Mouse (Mus musculus) CD4-positive, CD25-positive, alpha-beta regulatory T cell, adult 4 months (primary cell): ENCODE data around the gene Pnpla1. TPM values are rescaled to one million over a fixed set of nuclear protein-coding genes. Genes with fewer than 3 reads are reported as not detected.
"Not testable (repeated sequence)": the region's sequence is repeated elsewhere in the genome, so short reads cannot be mapped to it uniquely, and the experiment has no call there.

Experiments used
- ATAC-seq: one replicate; pipeline ENCODE4 v1.8.0; 2017
- polyA plus RNA-seq, 2 experiments: library from polyadenylated mRNA; unstranded; fragments of 100-300 nt; shearing (Covaris generic); gene quantifications; one replicate each; pipeline ENCODE4 v1.2.1; 2017

Gene Pnpla1
- not detected for polyA plus RNA-seq

DNA sequence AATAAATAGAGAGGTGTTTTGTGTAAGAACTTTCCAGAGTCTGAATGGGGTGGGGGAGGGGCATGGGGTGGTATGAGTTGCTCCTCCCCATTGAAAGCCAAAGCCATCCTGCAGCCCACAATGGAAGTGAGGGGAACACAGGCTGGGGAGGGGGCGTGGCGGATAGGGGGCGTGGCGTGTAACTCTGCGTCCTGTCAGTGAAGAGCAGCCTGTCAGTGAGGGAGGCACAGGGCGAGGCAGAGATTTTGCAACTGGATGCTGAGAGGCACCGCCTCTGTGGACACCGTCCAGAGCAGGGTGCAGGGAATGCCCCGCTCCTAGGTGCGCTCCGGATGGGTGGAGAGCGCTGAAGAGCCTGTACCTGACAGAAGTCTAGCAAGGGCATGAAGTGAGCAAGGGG lies at the start of gene Pnpla1:
Gene Pnpla1, plus strand, starts transcription at position 207 of the 400 bp plus-strand sequence.
- ATAC-seq = no peak

DNA sequence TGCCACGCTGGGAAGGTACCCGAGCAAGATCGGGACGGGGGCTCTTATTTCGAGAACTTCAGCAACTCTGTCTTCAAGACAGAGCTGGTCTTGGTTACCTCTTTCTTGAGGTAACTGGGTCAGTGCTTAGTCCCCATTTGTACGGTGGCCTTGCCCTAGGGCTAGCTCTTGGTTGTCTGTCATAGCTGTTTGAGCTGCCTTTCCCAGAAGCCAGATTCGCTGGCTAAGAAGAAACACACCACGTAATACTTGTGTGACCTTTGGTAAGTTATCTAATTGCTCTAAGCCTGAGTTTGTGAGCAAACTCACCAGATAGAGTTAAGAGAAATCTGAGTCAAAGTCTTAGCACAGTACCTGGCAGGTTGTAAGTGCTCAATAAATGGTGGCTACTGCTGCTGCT lies 49.5 kb upstream of the Pnpla1 start:
- ATAC-seq = no peak

DNA sequence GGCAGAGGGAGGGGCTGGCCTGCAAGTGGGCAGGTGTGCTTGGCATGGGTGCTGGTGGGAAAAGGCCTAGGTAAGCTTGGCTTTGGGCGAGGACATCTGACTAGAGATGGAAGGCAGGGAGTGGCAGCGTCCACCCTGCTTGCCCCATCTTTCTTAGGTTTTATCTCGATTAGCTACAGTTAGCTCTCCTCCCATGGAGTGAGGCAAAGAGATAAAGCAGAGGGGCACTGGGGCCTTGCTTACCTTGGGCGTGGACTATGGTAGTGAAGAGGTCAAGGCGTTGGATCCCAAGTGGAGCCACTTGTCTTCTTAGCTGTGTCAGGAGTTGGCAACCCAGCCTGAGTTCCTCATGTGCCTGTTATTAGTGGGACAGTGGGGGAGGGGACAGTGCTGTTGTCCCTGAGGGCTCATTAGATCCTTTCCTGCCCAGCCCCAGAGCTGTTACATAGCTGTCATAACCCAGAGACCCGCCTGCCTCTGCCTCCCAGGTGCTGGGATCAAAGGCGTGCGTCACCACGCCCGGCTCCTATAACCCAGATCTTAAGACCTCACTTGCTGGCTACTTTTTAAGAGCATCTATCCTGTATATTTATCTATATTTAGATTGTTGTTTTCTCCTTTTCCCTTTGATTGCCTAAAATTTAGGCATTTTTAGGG lies 48.9 kb upstream of the Pnpla1 start:
- no peak for ATAC-seq

DNA sequence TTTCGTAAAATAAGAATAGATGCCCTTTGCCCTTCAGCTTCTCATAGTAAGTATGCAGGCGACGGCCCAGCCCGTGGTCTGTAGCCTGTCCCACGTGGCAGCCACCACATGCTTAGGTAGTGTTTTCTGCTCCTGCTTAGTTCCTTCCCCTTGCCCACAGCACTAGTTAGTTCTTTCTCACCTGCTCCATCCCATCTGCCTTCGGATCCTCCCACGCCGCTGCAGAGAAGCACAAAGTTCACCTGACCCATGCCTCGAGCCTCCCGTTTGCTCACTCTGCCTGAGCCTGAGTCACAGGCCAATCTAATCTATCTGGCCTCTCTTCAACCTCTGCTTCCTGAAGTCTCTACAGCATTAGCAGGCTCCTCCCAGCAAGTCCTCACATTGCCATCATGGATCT lies 45.9 kb upstream of the Pnpla1 start:
- no peak for ATAC-seq

DNA sequence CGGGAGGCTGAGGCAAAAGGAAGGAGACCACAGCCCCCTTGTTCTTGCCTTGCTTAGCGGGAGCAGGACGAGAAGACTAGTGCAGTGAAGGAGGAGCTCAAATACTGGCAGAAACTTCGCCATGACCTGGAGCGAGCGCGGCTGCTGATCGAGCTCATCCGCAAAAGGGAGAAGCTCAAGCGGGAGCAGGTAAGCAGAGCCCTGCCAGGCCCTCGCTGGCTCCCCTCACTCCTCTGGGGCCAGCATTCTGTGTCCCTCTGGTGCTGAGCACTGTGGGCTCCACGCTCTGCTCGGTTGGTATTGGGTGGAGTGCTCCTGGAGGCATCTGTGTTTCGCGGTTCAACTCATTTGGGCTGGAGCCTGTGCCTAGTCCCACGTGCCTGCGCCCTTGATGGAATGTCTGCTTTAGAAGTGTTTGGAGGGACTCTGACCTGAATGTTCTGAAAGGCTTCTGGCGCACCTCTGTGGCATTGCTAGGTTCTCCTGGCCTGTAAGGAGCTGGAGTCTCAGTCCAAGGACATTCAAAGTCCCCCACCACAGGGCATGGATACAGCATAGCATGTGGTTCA lies 43.6 kb upstream of the Pnpla1 start:
- no peak for ATAC-seq

DNA sequence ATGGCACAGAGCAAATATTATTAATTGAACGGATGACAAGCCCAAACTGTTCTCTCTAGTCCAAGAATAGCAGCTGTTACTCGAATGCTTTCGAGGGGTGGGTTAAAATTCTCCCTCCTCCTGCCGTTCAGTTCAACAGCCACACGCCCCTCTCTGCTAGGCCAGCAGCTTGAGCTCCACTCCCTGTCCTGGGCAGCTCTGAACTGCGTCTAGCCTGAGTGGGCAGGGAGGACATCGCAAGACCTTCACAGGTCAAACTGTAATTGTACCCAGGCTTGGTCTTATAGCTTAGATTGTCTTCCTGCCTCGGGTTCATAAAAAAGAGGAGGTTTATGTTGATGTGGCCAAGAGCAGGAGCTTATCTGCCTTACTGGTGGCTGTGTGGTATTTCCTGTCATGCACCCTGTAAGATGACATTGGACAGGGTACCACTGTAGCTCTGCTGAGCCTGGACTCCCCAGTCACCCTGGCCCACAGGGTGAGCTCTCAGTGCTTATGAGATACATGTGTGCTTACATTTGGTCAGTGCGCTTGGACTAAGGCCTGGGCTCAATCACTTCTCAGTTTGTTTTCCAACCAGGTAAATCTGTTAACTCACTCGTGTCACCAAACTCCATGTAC lies 42.7 kb upstream of the Pnpla1 start:
- no peak for ATAC-seq

DNA sequence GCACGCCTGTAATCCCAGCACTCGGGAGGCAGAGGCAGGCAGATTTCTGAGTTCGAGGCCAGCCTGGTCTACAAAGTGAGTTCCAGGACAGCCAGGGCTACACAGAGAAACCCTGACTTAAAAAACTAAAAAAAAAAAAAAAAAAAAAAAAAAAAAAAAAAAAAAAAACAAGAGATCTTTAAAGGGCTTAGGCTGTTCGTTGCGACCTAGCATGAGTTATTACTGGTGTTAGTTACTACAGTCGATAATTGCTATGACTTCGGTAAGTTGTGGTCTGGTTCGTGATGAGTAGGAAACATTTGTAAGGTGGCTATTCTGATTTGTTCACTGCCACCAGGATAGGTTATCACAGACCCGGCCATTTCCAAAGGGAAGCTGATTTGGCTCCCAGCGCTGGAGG lies 41.9 kb upstream of the Pnpla1 start:
- ATAC-seq = not testable (repeated sequence)

DNA sequence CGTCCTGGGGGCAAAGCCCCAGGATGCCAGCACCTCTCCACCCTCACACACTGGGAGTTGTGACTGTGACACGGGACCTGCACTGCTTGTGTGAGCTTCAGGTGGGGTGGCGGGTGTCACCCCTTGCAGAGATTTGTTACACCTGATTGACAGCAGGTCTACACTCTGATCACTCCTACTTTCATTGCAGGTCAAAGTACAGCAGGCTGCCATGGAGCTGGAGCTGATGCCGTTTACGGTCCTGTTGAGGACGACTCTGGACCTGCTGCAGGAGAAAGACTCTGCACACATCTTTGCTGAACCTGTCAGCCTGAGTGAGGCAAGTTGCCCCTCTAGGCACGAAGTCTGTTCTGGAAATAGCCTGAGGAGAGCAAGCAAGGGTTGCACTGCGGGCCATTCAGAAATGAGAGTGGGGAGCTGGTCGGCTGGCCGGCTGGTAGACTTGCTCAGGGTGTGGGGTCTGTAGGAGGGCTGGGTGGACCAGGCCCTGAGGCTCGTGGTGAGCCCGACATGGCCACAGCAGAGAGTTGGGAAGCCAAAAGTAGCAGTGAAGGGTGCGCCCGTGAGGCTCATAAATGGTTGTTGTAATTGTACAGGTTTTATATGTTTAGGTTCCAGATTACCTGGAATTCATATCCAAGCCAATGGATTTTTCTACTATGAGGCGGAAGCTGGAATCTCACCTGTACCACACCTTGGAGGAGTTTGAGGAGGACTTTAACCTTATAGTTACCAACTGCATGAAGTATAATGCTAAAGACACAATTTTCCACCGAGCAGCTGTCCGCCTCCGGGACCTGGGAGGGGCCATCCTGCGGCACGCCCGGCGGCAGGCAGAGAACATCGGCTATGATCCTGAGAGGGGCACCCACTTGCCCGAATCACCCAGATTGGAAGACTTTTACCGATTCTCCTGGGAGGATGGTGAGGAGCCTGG lies 41.1 kb upstream of the Pnpla1 start:
- ATAC-seq = no peak

DNA sequence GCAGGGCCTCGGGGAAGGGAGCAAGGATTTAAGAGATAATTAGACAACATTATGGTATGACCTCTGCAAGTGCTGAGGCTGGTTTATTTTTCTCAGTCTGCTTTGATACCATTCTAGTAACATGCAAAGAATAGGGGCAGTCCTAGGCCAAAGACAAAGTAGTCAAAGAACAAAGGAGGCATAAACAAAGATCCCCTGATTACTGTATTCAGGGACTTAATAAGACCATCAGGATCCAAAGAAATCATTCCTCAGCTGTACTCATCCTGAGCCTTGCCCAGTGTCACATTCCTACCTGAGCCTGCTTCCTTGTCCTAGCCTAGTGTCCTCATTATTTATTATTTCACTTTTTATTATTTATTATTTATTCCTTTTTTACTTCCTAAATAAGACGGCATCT lies 38.0 kb upstream of the Pnpla1 start:
- no peak for ATAC-seq

DNA sequence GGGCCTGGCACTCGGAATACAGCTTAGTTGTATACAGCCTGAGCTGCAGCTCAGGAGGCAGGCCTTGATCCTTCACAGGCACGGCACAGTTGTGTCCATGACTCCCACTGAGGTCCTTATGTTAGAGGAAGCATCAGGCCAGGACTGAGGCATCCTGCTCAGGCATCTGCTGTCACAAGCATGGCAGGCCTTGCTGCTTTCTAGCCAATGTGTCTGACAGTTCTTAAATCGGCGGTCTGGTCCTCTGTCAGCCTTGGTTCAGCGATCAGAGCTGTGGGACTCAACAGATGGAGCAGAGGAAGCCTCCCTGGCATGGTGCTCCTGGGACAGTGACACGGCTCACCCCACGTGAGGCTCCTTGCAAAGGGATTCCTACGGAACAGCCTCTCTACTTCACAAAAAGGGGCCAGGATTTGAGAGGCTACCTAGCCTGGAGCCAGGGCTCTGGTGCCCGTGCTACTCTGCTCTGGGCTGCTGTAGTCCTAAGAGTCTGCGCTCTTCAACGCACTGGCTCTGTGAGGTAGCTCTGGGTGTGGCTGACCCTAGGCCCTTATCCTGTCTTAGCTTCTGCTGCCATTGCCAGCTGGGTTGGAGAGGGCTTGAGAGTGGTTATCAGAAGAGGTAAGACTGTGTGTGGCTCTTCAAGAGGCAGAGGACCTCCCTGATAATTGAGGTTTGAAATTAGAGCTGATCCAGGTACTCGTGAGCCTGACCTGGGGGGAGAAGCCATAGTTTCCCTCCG lies 35.0 kb upstream of the Pnpla1 start:
- no peak for ATAC-seq

DNA sequence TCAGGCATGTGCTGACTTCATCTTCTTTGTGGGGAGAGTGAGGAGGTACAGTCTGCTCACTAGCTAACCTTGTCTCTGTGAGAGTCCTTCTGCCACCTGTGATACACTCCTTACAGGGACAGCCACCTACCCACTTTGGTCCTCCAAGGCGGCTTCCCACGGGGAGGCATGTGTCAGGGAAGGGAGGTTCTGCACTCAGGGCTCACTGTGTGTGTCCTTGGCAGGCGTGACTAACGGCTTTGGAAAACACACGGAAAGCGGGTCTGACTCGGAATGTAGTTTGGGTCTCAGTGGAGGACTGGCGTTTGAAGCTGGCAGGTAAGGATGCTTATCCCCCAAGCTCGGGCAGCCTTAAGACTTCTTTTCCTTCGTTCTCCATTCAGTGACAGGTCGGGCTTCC lies 34.5 kb upstream of the Pnpla1 start:
- ATAC-seq = no peak

DNA sequence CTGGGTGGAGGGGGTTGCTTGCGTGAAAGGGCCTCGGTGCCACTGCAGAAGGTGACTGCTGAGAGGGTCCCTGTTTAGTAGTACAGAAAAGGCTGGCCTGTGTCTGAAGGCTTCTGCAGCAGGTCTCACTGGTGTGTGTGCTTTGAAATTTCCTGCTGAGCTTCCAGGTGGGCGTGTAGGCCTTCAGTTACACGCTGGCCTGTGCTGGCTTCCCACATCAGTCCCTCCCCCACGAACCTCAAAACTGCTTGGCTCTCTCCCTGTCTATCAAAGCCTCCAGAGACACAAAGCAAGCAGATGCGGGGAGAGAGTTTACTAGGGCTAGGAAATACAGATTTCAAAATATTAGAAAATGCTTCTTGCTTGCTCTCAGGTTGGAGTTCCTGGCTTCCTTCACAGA lies 33.3 kb upstream of the Pnpla1 start:
- no peak for ATAC-seq

DNA sequence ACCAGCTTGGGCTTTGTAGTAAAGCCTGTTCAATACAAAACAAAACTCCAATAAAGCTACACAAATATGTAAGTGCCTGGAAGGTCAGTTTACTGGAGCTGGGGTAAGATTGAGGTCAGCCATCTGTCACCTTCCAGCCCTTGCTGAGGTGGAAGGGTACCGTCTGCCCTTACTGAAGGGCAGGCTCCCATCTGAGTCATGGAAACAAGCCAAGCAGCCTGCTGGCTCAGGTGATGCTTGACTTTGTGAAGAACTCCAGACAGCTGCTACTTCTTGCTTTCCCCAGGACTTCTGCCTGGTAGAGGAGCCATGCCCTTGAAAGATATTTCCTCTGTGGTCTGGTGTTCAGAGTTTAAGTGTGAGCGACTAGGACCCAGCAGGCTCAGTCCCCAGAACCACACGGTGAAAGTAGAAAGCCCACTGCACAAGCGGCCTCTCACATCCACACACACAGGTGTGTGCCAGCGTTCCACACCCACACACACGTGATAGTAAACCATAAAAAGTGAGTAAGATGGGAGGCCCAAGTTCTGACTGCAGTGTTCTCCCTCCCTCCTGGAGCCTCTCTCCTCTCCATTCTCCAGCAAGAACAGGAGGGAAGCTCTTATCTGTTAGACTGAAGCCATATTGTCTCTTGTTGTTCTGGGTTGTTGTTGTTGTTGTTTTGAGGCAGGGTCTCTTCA lies 32.7 kb upstream of the Pnpla1 start:
- ATAC-seq = no peak

DNA sequence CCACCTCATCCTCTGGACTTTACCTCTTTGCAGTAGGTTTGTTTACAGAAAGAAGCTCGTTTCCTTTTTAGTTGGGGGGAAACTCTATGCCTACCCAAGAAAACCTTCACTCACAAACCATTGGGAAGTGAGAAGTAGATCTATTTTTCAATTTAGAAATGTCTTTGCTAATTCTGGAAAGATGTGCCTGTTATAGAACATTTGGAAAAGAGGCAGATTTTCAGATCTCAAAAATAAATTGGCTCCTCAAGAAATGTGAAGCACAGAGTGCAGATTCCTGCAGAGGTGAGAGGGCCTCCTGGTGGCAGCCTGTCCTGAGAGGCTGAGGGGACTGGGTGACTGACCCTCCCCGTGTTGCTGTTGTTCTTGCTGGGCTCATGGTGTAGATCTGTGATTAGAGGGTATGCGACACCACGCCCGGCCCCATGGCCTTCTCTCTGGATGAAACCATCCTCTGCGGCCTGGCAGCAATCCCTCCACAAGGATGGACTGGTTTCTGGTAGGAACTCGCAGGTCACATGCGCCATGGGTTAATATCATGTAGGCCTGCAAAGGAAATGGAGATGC lies 30.5 kb upstream of the Pnpla1 start:
- ATAC-seq = no peak

DNA sequence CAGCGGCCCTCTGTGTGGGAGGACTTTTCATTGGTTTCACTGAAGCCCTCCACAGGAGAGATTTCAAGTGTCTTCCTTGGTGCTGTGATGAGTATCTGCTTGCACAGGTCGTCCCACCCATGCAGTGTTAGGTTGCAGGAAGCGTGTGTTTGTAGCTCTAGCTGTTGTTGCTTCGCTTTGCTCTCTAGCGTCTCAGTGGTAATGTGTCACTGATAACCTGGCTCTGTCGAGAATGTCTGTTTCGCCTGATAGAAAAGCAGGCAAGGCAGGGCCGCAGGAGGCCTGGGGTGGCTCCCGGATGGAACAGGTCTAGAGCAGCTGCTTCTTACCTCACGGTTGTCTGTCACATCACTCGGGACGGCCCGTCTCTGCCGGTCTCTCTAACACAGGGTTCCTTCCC lies 29.1 kb upstream of the Pnpla1 start:
- no peak for ATAC-seq

DNA sequence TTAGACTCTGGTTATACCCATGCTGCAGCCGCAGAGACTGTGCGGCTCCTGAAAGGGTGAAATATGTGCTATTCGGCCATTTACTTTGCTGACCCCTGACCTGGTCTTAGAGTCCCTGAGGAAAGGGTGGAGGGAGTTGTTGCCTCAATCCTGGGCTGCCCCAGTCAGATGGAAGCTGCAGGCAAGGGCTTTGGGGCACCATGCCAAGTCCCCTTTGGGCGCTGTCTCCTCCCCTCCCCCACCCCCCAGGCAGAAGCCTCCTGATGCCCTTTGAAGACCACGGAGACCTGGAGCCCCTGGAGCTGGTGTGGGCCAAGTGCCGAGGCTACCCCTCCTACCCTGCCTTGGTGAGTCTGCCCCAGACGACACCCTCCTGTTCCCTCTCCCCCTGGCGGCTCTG lies 27.1 kb upstream of the Pnpla1 start:
- ATAC-seq = no peak

DNA sequence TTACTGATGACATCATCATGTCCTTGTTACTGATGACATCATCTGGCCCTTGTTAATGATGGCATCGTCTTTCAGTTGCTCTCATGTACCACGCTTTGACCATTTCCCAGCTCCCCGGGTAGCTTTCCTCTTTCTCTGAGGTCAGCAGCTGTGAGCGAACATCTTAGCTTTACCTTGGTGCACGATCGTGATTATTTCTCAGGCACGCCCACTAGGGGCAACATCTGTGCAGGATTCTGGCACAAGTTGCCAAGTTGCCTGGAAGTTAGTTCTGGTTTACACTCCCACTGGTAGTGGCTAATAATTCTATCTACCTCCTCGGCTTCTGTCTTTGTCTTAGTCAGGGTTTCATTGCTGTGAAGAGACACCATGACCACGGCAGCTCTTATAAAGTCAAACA lies 26.2 kb upstream of the Pnpla1 start:
- no peak for ATAC-seq

DNA sequence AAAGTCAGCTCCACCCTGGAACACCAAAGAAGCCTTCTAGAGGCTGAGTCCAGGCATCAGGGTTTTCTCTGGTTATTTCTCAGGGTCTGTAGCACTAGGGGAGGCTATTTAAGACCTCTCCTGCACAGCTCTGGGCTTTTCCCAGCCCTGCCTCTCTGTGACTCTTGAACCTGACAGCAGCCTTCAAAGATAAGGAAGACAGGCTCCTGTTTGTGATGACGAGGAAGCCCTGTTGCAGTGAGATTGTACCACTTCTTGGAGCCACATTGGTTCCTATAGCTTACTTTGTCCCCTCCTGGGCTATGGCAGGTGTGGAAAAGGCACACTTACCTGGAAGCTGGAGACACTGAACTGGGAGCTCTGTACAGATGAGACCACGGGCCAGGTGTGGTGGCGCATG lies 25.3 kb upstream of the Pnpla1 start:
- ATAC-seq = no peak

DNA sequence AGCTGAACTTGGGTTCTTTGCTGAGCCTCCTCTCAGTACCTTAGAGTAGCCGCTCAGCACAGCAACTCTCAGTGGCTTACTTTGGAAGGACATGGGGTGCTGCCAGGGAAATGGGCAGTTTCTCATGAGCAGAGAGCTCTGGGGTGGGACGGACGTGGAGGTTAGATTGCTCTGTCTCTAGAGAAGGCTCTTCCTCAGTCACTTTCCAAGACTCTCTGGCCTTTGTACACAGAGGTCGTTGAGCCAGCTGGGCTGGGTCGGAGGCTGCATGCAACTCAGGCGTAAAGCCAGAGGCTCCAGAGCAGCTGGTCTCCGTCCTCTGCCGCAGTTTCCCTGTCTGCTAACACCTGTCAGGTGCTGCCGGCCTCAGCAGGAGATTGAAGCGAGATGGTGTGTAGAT lies 23.5 kb upstream of the Pnpla1 start:
- no peak for ATAC-seq

DNA sequence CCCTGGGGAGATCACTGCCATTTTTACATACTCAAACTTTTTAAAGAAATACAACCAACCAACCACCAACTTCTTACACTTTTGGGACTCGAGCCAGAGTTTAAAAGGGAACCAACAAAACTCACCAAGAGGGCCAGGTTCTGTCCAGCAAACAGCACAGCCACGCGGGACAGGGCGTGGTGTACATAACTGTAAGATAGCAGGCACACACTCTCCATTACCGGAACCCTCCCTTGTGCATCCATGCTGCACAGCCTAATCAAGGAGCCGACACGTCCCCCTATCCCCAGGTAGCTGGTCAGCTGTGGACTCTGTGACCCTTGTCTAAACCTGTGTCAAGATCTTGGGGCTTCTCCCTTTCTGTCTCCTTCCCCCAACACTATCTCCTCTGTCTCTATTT lies 20.4 kb upstream of the Pnpla1 start:
- ATAC-seq = no peak

DNA sequence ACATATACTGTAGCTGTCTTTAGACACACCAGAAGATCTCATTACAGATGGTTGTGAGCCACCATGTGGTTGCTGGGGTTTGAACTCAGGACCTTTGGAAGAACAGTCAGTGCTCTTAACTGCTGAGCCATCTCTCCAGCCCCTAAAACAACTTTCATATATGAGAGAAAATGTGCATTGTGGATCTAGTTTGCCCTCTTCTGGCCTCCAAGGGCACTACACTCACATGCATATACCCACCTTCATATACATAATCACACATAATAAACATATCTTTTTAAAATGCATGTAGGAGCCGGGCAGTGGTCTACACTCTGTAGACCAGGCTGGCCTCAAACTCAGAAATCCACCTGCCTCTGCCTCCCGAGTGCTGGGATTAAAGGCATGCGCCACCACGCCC lies 16.3 kb upstream of the Pnpla1 start:
- not testable (repeated sequence) for ATAC-seq

DNA sequence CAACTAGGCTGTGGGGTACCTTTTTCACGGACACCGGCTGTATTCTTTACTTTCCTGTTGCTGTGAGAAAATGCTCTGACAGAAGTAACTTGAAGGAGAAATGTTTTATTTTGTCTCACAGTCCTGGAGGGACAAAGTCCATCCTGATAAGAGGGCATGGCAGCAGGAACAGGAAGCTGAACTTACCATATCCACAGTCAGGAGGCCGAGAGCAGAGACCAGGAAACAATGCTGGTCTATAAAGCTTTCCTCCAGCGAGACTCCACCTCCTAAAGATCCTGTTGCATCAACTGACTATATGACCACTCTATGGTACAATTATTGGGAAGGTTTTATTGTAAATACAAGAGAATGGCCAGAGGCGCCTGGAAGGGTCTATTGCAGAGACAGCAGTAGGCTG lies 14.5 kb upstream of the Pnpla1 start:
- no peak for ATAC-seq
